Mouse (Mus musculus): ENCODE data around the gene Sema3b.
A peak's percentile ranks its signal among the peaks of the same experiment; 100 is the strongest.

Gene Sema3b

DNA sequence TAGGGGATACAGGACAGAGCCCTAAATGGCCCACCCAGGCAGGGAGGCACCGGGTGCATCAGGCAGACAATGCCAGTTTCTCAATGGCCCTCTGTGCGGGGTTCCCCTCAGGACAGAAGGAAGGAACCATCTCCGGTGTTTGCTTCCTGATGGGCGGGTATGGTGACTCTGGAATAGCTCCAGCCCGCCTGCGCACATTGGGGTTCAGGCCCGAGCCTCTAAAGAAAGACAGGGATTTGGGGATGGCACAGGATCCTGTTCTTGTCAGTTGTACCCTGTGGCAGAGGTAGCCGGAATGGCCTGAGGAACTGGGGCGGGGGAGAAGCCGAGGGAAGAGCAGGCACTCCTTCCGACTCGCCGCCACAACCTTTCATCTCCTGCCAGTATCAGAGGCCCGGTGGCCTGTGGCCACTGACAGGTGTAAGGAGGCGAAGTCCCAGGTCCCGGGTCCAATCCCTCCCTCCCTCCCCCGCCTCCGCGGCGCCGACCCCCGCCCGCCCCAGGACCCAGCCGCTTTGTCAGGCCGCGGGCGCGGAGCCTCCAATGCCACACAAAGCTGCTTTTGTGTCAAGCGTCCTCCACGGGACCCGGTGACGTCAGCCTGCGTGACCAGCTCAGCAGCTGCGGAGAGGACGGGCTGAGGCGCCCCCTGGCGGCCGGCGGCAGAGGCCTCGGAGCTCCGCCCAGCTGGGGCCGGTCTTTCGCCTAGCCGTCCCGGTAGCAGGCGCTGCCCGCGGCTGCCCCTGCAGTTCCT, 3.3 kb upstream of the Sema3b start:
- peak; percentile 98 for DNase-seq (ENCODE audit: low spot score)

DNA sequence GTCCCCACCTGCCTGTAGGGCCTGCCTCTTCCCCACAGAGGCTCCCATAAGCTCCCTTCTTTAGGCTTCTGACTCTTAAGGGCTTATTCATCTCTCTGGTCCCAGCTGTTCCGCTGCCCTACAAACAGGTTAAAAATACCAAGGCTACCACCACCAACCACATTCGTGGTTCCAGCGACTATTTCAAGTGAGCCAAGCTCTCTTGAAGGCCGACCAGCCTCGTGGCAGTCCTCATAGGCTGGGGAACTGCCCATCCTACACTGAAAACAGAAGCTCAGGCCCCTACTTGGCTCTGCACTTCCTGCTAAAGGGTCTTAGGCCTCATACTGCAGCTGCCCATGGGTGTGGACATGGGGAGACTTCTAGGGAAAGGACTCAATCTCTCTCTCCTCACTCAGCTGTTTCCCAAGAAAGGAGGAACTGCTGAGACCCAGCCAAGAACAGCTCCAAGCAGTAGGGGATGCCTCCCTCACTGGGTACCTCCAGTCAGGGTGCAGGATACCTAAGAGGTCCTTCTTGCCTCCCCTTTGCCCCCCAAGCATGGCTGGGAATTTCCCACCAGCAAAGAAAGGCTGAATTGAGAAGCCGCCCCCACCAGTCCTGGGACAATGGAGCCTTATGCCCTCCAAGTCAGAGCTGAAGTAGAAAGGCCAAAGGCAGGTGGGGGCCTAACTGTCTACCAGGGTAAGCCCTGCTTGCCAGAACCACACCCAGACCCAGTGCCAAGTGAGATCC, 2.6 kb upstream of the Sema3b start:
- DNase-seq (ENCODE audit: low spot score), result no peak

- DNase-seq (ENCODE audit: low spot score), result no peak
These were observed 403 bp upstream of the Sema3b start for GRCm38 (mm10) chr9:107609433-107609830.

GRCm38 (mm10) chr9:107607653-107608245, 1.3 kb downstream of the Sema3b start:
- no peak for DNase-seq (ENCODE audit: low spot score)

DNA sequence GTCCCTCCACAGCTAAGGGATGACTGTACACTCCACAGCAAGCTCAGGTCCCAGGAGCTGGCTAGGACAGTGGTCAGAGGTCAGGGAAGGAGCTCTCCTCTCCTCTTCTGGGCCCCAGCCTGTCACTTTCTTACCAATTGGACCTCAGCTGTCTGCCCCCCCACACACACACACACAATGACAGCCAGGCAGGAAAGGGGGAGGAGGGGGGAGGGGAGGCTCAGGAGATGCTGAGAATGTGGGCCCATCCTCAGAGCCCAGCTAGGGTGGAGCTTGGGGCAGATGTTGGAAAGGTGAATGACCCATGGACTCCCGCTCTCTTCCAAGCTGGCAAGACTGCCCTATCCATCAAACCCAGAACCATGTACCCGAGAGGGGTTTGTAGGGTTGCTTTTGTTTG, 2.0 kb downstream of the Sema3b start:
- DNase-seq (ENCODE audit: low spot score), result no peak

- DNase-seq (ENCODE audit: low spot score), result no peak
These were observed 2.4 kb downstream of the Sema3b start for GRCm38 (mm10) chr9:107606591-107606990.

GRCm38 (mm10) chr9:107605041-107605661, 3.9 kb downstream of the Sema3b start:
- no peak for DNase-seq (ENCODE audit: low spot score)

DNA sequence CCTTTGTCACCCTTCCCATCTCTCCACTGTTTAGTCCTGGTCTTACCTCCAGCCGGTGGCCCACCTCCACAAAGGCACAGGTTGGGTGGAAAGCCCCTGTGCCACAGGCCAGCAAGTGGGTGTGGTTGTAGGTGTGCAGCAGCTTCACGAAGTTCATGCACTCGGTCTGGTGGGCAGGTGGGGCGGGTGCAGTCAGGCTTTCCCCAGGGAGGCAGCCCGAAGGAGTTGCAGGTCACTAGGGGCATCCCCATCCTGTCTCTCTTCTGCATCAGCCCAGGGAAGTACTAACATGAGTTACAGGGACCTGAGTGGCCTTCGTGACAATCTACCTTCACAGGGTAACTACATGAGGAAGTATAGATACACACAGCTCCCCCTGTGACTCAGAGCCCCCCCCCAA, 5.8 kb downstream of the Sema3b start:
- DNase-seq (ENCODE audit: low spot score), result no peak

DNA sequence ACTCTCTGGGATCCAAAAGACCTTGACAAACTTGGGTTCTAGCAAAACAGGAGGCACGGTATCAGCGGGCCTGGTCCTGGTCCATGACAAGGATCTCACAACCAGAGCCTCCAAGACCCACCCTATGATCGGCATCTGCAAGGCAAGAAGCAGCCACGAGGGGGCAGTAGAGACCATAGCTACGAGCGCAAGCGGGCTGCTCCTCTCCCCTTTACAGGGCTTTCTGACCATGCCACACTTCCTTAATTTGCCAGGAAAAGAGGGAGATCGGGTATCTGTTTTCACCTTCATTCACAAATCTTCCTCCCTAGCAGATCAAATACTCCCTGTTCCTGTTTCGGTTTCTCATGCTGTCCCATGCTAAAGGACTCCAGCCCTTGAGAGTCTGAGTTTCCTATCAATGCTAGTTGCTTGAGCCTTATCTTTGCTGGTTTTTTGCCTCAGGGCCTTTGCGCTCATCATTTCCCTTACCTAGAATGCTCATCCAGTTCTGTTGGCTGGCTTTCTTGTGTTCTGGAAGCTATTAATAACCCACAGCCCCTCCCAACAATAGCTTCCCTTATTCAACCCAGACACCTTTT, 6.9 kb downstream of the Sema3b start:
- DNase-seq (ENCODE audit: low spot score), result peak; percentile 92

DNA sequence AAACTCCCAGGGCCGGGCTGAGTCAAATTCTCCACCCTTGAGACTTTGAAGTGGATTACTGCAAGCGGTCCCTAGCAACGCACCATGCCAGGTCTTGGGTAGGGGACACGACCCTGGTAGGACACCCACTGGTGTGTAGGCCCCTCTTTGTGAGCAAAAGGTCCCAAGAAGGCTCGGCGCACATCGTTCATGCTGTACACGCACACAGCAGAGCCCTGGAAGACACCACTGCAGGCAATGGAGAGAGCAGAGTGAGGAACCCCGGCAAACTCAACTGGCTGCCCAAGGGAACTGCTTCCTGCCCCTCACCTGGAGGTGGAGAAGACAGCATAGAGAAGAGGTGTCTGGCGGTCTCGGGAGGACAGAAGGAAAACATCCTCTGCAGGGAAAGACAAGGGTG, 7.8 kb downstream of the Sema3b start:
- DNase-seq (ENCODE audit: low spot score), result no peak

DNA sequence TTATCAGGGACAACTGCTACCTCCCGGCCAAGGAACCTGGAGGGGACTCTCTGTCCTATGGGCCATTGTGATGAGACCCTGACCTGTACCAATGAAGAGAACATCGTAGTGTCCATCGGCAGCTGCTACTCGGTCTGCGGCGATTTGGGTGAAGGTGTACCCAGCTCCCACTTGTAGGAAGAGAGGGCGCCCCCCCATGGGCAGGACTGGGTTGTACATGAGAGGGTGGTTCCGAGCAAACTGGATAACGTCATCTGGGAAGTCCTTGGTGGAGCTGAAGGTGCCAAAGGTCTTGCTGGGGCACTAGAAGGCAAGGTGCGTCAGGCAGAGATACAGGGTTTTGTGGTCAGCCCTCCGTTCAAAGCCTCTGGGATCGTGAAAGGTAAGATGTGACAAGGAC, 8.3 kb downstream of the Sema3b start:
- no peak for DNase-seq (ENCODE audit: low spot score)

DNA sequence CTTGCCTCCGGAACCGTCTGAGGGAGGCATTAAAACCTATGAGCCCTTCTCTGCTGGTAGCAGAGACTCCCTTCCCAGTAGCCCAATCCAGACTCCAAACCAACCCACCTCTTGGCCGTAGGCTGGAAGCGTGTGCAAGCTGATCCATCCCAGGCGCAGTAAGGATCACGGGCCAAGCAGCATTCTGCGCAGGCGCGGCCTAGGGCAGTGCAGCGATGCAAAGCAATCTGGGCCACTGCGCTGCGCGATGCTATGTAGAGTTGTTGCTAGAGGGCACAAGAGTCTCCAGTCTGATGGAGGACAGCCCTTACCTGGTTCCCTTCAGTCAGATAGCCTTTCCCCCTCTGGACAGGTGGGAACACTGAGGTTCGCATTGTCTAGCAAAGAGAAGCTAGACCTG, 9.2 kb downstream of the Sema3b start:
- no peak for DNase-seq (ENCODE audit: low spot score)

DNA sequence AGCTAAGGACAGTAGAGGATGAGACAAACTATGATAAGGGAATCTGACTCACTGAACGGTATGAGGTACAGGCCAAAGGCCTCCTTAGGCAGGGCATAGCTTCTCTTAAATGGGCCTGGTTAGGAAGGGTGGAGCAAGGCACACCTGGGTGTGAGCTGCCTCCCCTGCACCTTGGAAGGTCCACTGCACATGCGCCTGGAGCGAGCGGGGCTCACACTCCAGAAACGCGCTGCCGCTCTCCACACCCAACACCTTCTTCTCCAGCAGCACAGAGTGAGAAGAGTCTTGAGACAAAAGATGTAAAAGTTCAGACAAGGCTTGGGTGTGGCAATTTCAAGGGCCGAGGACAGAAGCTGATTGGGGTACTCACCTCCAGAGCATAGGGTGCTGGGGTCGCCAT, 9.6 kb downstream of the Sema3b start:
- no peak for DNase-seq (ENCODE audit: low spot score)

GRCm38 (mm10) chr9:107598385-107598784, 10.6 kb downstream of the Sema3b start:
- DNase-seq (ENCODE audit: low spot score), result no peak

DNA sequence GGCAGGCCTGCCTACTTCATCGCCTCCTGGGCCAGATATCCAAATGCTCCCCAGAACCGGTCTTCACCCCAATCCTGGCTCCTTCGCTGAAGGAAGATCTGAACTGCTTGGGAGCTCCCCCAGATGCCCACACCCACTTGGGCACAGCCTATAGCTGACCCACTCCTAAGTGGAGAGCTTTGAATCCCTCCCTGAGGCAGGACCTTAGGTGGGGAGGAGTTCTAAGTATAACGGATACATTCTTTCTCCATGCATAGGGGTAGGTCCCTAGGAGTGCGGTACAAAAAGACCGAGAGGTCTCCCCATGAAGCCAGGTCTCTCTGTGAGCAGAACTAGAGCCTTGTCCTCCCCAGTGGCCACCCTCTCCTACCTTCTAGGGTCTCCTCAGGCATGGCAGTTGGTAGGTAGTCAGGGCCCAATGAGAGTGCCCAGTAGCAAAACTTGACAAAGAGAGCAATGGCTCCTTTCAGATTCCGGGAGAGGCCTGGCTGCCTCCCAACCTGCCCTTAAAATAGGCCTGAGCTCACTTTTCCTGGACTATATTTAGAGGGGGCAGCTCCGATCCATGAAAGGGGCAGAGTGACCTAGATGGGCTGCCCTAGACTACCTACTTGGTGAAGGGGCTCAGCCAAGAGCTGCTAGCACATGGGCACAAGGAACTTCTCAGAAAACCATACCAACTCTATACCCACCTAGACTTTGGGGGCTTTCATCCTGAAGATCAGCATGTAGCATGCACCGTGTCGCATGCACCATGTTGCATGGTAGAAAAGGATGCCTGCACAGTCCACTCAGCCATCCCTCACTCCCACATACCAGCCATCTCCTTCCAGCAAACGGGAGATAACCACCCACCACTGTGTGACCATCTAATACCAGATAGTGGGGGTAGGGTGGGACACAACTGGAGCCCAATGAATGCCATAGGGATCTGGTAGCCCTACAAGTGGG, 12.1 kb downstream of the Sema3b start:
- no peak for DNase-seq (ENCODE audit: low spot score)

- DNase-seq (ENCODE audit: low spot score), result no peak
These were observed 14.6 kb downstream of the Sema3b start for GRCm38 (mm10) chr9:107594281-107595062.

GRCm38 (mm10) chr9:107593101-107593976, 15.7 kb downstream of the Sema3b start:
- no peak for DNase-seq (ENCODE audit: low spot score)

GRCm38 (mm10) chr9:107590773-107591060, 18.3 kb downstream of the Sema3b start:
- no peak for DNase-seq (ENCODE audit: low spot score)

DNA sequence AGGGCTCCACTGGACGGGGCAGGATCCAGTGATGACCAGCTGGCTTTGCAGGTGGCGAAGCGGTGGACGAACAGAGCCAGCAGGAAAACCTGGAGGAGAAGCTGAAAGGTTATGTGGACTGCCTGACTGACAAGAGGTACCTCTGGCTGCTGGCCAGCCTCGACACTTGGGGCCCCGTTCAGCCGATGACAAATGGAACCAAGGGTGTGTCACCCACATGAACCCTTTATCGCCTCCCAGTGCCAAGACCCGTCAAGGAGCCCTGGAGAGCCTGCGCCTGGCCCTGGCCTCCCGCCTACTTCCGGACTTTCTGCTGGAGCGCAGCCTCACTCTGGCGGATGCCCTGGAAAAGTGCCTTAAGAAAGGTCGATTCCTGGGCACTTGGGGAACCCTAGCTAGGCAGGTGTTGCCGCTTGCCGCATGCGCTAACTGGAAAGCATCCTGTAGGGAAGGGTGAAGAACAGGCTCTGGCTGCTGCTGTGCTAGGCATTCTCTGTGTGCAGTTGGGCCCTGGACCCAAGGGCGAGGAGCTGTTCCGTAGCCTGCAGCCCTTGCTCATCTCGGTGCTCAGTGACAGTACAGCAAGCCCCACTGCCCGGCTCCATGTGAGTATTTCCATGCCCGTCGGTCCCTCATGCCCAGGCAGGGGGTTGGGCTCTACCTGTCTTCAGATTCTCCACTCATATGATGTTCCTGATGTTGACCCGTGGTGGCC, 18.8 kb downstream of the Sema3b start:
- DNase-seq (ENCODE audit: low spot score), result no peak

Measured in layer of hippocampus, adult 11-12 months (tissue).